Mouse (Mus musculus): ENCODE measurements at regions not wholly inside any gene's neighbourhood (a gene's known extent, or its start where the extent isn't known, plus 50 kb on each side); places are given as distances from the start of the nearest gene placed in this dataset.

GRCm38 (mm10) chr3:18641688-18642087, 693.5 kb downstream of the Cypt12 start:
- WGBS: 84% methylated on average over 1 of the region's 1 CpGs
- no peaks in the 10 kb centered on the region for H3K36me3 ChIP-seq

GRCm38 (mm10) chr3:18643408-18644035, 695.3 kb downstream of the Cypt12 start:
- Histone ChIP-seq H3K27ac (replicated peaks) (no peak overlapping the region), H3K4me3 (no peak overlapping the region), H3K36me3 (no peaks in the 10 kb centered on the region), H3K4me1 (peaks cover 7% of the 10 kb centered on the region), H3K9me3 (replicated peaks) (no peaks in the 10 kb centered on the region), H3K27me3 (ENCODE audit: low read depth, poor library complexity, severe bottlenecking) (no peaks in the 10 kb centered on the region)
- DNase-seq (ENCODE audit: low spot score): no peak
- 75% methylated on average over 4 of the region's 4 CpGs for WGBS

More at GRCm38 (mm10) chr3:18641688-18642087, 693.5 kb downstream of the Cypt12 start:
- no peak for DNase-seq (ENCODE audit: low spot score)
- H3K27ac ChIP-seq (replicated peaks): no peak overlapping the region
- H3K9me3 ChIP-seq (replicated peaks): no peaks in the 10 kb centered on the region
- H3K27me3 ChIP-seq (ENCODE audit: low read depth, poor library complexity, severe bottlenecking): no peaks in the 10 kb centered on the region
- H3K4me3 ChIP-seq: no peak overlapping the region
- peaks cover 7% of the 10 kb centered on the region for H3K4me1 ChIP-seq

GRCm38 (mm10) chr3:18645481-18645880, 697.3 kb downstream of the Cypt12 start:
- no peaks in the 10 kb centered on the region for H3K36me3 ChIP-seq
- H3K27me3 ChIP-seq (ENCODE audit: low read depth, poor library complexity, severe bottlenecking): no peaks in the 10 kb centered on the region
- no peaks in the 10 kb centered on the region for H3K9me3 ChIP-seq (replicated peaks)
- 66% methylated on average over 6 of the region's 7 CpGs for WGBS
- DNase-seq (ENCODE audit: low spot score): no peak
- no peak overlapping the region for H3K27ac ChIP-seq (replicated peaks)
- H3K4me3 ChIP-seq: no peak overlapping the region
- H3K4me1 ChIP-seq: peaks cover 7% of the 10 kb centered on the region

- no peak for DNase-seq (ENCODE audit: low spot score)
- Histone ChIP-seq H3K9me3 (replicated peaks) (no peaks in the 10 kb centered on the region), H3K27me3 (ENCODE audit: low read depth, poor library complexity, severe bottlenecking) (no peaks in the 10 kb centered on the region), H3K4me1 (peaks cover 7% of the 10 kb centered on the region), H3K36me3 (no peaks in the 10 kb centered on the region), H3K4me3 (no peak overlapping the region), H3K27ac (replicated peaks) (no peak overlapping the region)
- WGBS: 44% methylated on average over 7 of the region's 7 CpGs
Observed at GRCm38 (mm10) chr3:18645927-18646326, 697.7 kb downstream of the Cypt12 start.

- Histone ChIP-seq H3K4me3 (no peak overlapping the region), H3K4me1 (no peaks in the 10 kb centered on the region), H3K27ac (replicated peaks) (no peak overlapping the region), H3K9me3 (replicated peaks) (no peaks in the 10 kb centered on the region), H3K36me3 (no peaks in the 10 kb centered on the region), H3K27me3 (ENCODE audit: low read depth, poor library complexity, severe bottlenecking) (no peaks in the 10 kb centered on the region)
- DNase-seq (ENCODE audit: low spot score): no peak
- WGBS: 84% methylated on average over 1 of the region's 1 CpGs
Observed at GRCm38 (mm10) chr3:18653557-18653956, 705.3 kb downstream of the Cypt12 start.

GRCm38 (mm10) chr3:18665738-18666137, 717.5 kb downstream of the Cypt12 start:
- Histone ChIP-seq H3K27ac (replicated peaks) (no peak overlapping the region), H3K9me3 (replicated peaks) (no peaks in the 10 kb centered on the region), H3K4me3 (no peak overlapping the region), H3K27me3 (ENCODE audit: low read depth, poor library complexity, severe bottlenecking) (no peaks in the 10 kb centered on the region), H3K4me1 (peaks cover 6% of the 10 kb centered on the region; the same call in 1 of the 2 replicates), H3K36me3 (no peaks in the 10 kb centered on the region)
- WGBS: 18% methylated on average over 2 of the region's 2 CpGs
- DNase-seq (ENCODE audit: low spot score): no peak

- WGBS: 92% methylated on average over 4 of the region's 4 CpGs
- Histone ChIP-seq H3K27ac (replicated peaks) (no peak overlapping the region), H3K9me3 (replicated peaks) (no peaks in the 10 kb centered on the region), H3K36me3 (no peaks in the 10 kb centered on the region), H3K4me3 (no peak overlapping the region), H3K4me1 (peaks cover 6% of the 10 kb centered on the region; the same call in 1 of the 2 replicates), H3K27me3 (ENCODE audit: low read depth, poor library complexity, severe bottlenecking) (no peaks in the 10 kb centered on the region)
- no peak for DNase-seq (ENCODE audit: low spot score)
Observed at GRCm38 (mm10) chr3:18667726-18668125, 719.5 kb downstream of the Cypt12 start.

GRCm38 (mm10) chr3:18668936-18669335, 720.7 kb downstream of the Cypt12 start:
- no peaks in the 10 kb centered on the region for H3K9me3 ChIP-seq (replicated peaks)
- WGBS: 78% methylated on average over 3 of the region's 3 CpGs
- peaks cover 6% of the 10 kb centered on the region; the same call in 1 of the 2 replicates for H3K4me1 ChIP-seq
- no peaks in the 10 kb centered on the region for H3K36me3 ChIP-seq
- no peak overlapping the region for H3K27ac ChIP-seq (replicated peaks)
- no peak overlapping the region for H3K4me3 ChIP-seq
- no peak for DNase-seq (ENCODE audit: low spot score)
- no peaks in the 10 kb centered on the region for H3K27me3 ChIP-seq (ENCODE audit: low read depth, poor library complexity, severe bottlenecking)

GRCm38 (mm10) chr3:18670203-18670700, 722.0 kb downstream of the Cypt12 start:
- no peak for DNase-seq (ENCODE audit: low spot score)
- H3K9me3 ChIP-seq (replicated peaks): no peaks in the 10 kb centered on the region
- peaks cover 6% of the 10 kb centered on the region; the same call in 1 of the 2 replicates for H3K4me1 ChIP-seq
- WGBS: 91% methylated on average over 5 of the region's 5 CpGs
- no peak overlapping the region for H3K27ac ChIP-seq (replicated peaks)
- no peak overlapping the region for H3K4me3 ChIP-seq
- no peaks in the 10 kb centered on the region for H3K36me3 ChIP-seq
- H3K27me3 ChIP-seq (ENCODE audit: low read depth, poor library complexity, severe bottlenecking): no peaks in the 10 kb centered on the region

- DNase-seq (ENCODE audit: low spot score): no peak
- 97% methylated on average over 1 of the region's 1 CpGs for WGBS
- Histone ChIP-seq H3K27ac (replicated peaks) (no peak overlapping the region), H3K9me3 (replicated peaks) (no peaks in the 10 kb centered on the region), H3K4me1 (no peaks in the 10 kb centered on the region), H3K36me3 (no peaks in the 10 kb centered on the region), H3K27me3 (ENCODE audit: low read depth, poor library complexity, severe bottlenecking) (no peaks in the 10 kb centered on the region), H3K4me3 (no peak overlapping the region)
Observed at GRCm38 (mm10) chr3:18671681-18672080, 723.5 kb downstream of the Cypt12 start.

GRCm38 (mm10) chr3:18683346-18684101, 735.3 kb downstream of the Cypt12 start:
- Histone ChIP-seq H3K4me3 (no peak overlapping the region), H3K36me3 (no peaks in the 10 kb centered on the region), H3K4me1 (no peaks in the 10 kb centered on the region), H3K9me3 (replicated peaks) (no peaks in the 10 kb centered on the region), H3K27me3 (ENCODE audit: low read depth, poor library complexity, severe bottlenecking) (no peaks in the 10 kb centered on the region), H3K27ac (replicated peaks) (no peak overlapping the region)
- 92% methylated on average over 6 of the region's 6 CpGs for WGBS
- no peak for DNase-seq (ENCODE audit: low spot score)

GRCm38 (mm10) chr3:18695113-18695792, 747.0 kb downstream of the Cypt12 start:
- peak; percentile 22 for DNase-seq (ENCODE audit: low spot score)
- Histone ChIP-seq H3K4me3 (no peak overlapping the region), H3K27me3 (ENCODE audit: low read depth, poor library complexity, severe bottlenecking) (no peaks in the 10 kb centered on the region), H3K9me3 (replicated peaks) (no peaks in the 10 kb centered on the region), H3K4me1 (peaks cover 8% of the 10 kb centered on the region), H3K36me3 (no peaks in the 10 kb centered on the region), H3K27ac (replicated peaks) (0 out of 2 replicates have a peak overlapping the region, but pooled peaks have one; percentile 28)
- 72% methylated on average over 4 of the region's 4 CpGs for WGBS

Data from midbrain, embryonic 10.5 days (tissue).